10 mouse cellular contexts compared by ENCODE assay signal in the genomic region with DNA sequence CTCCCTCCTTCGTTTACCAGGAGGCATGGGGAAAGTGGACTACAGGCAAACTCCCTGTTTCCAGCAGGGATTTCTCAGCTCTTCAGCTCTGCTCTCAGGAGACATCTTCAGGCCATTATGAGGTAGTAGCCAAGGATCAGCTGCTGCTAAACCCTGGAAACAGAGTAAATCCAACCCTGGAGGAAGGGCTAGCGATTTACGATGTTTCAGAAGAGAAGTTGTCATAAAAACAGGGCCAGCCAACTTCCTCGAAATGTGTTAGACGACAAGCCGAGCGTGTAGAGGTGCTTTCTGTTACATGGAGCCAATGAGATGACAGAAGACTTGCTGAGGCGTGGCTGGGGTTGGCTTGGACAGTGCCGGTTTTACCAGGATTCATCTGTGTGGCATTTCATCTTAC. TPM values are rescaled to one million over a fixed set of nuclear protein-coding genes. Genes with fewer than 3 reads are reported as not detected.
DNase-seq lines count a peak whose midpoint lies in the region; ATAC-seq and TF ChIP-seq lines count a peak whose summit lies in the region.
"Had no signal": no experiment of that assay in that cellular context is flagged by ENCODE, and none has a peak within 500 bp of the region (broad histone marks: within the 10 kb centered on the region; RNA-seq: fewer than 3 reads in every experiment).

No protein-coding gene starts in this region.

- H3K4me1 ChIP-seq in spleen, adult 2 months (ENCODE audit: control insufficient read depth, insufficient read depth, insufficient read length), result peaks cover 12% of the 10 kb centered on the region; the same call in 1 of the 2 replicates
- H3K4me1 ChIP-seq in heart, embryonic 13.5 days, result peaks cover 22% of the 10 kb centered on the region
- H3K4me1 ChIP-seq in liver, embryonic 15.5 days (replicated peaks), result peaks cover 6% of the 10 kb centered on the region
- no peaks in the 10 kb centered on the region for H3K4me1 ChIP-seq in midbrain, embryonic 16.5 days (ENCODE audit: control insufficient read depth, insufficient read depth, low read length)

- H3K4me2 ChIP-seq in heart, embryonic 13.5 days, result peak overlapping the region; percentile 42
- peak overlapping the region; percentile 17 for H3K4me2 ChIP-seq in liver, embryonic 15.5 days
- no peak overlapping the region for H3K4me2 ChIP-seq in midbrain, embryonic 16.5 days (ENCODE audit: low read length)

- 6% methylated on average over 9 of the region's 9 CpGs for WGBS in spleen, adult 2 months
- 32% methylated on average over 9 of the region's 9 CpGs for WGBS in heart, embryonic 13.5 days
- 18% methylated on average over 9 of the region's 9 CpGs for WGBS in liver, embryonic 15.5 days (ENCODE audit: insufficient replicate concordance)
- WGBS in midbrain, embryonic 16.5 days, result 70% methylated on average over 9 of the region's 9 CpGs

- H3K9me3 ChIP-seq in heart, embryonic 13.5 days, result no peaks in the 10 kb centered on the region
- no peaks in the 10 kb centered on the region for H3K9me3 ChIP-seq in liver, embryonic 15.5 days (replicated peaks)
- no peaks in the 10 kb centered on the region for H3K9me3 ChIP-seq in midbrain, embryonic 16.5 days (replicated peaks; ENCODE audit: control insufficient read depth, low read length, poor library complexity, severe bottlenecking)
- H3K9me3 ChIP-seq: hindbrain, embryonic 10.5 days had no signal

- no peak for ATAC-seq in heart, embryonic 13.5 days (ENCODE audit: extremely low read depth, insufficient number of reproducible peaks, low FRiP score, low TSS enrichment)
- no peak for ATAC-seq in liver, embryonic 15.5 days (ENCODE audit: insufficient read depth)
- no peak for ATAC-seq in midbrain, embryonic 16.5 days

- no peak overlapping the region for H3K9ac ChIP-seq in heart, embryonic 13.5 days
- no peak overlapping the region for H3K9ac ChIP-seq in liver, embryonic 15.5 days
- no peak overlapping the region for H3K9ac ChIP-seq in midbrain, embryonic 16.5 days (ENCODE audit: low read depth, low read length)

- H3K27ac ChIP-seq in spleen, adult 2 months (ENCODE audit: insufficient read depth, low read length), result peak overlapping the region; percentile 65
- H3K27ac ChIP-seq in heart, embryonic 13.5 days (replicated peaks), result no peak overlapping the region
- no peak overlapping the region for H3K27ac ChIP-seq in liver, embryonic 15.5 days (replicated peaks)
- H3K27ac ChIP-seq in midbrain, embryonic 16.5 days (ENCODE audit: low read length), result no peak overlapping the region
- H3K27ac ChIP-seq: hindbrain, embryonic 10.5 days had no signal

- no peak for TF ChIP-seq CTCF in spleen, adult 2 months (IDR thresholded peaks at IDR 0.05; ENCODE audit: extremely low read depth, insufficient read depth, insufficient read length, insufficient replicate concordance)

- no peaks in the 10 kb centered on the region for H3K36me3 ChIP-seq in spleen, adult 2 months (ENCODE audit: control insufficient read depth, insufficient read depth, low read length)
- H3K36me3 ChIP-seq in heart, embryonic 13.5 days, result no peaks in the 10 kb centered on the region
- no peaks in the 10 kb centered on the region for H3K36me3 ChIP-seq in liver, embryonic 15.5 days (replicated peaks)
- no peaks in the 10 kb centered on the region for H3K36me3 ChIP-seq in splenic B cell, adult 2 months (ENCODE audit: control insufficient read depth, insufficient read depth, low read length, poor library complexity, severe bottlenecking)
- H3K36me3 ChIP-seq in midbrain, embryonic 16.5 days (ENCODE audit: control insufficient read depth, insufficient read depth, low read length), result no peaks in the 10 kb centered on the region
- H3K36me3 ChIP-seq: hindbrain, embryonic 10.5 days had no signal

- no peak overlapping the region for H3K4me3 ChIP-seq in spleen, adult 2 months (ENCODE audit: extremely low read depth, insufficient read depth, insufficient read length)
- no peak overlapping the region for H3K4me3 ChIP-seq in heart, embryonic 13.5 days
- H3K4me3 ChIP-seq in liver, embryonic 15.5 days (replicated peaks), result no peak overlapping the region
- no peak overlapping the region for H3K4me3 ChIP-seq in midbrain, embryonic 16.5 days (ENCODE audit: low read depth, low read length)
- H3K4me3 ChIP-seq: hindbrain, embryonic 10.5 days had no signal

- H3K27me3 ChIP-seq in spleen, adult 2 months (ENCODE audit: control insufficient read depth, insufficient read depth, low read length), result no peaks in the 10 kb centered on the region
- 0 out of 2 replicates have a peak, but pooled peaks cover 6% of the 10 kb centered on the region for H3K27me3 ChIP-seq in heart, embryonic 13.5 days (replicated peaks)
- peaks cover 8% of the 10 kb centered on the region for H3K27me3 ChIP-seq in liver, embryonic 15.5 days
- no peaks in the 10 kb centered on the region for H3K27me3 ChIP-seq in splenic B cell, adult 2 months (ENCODE audit: control insufficient read depth, insufficient read depth, low read length, poor library complexity, severe bottlenecking)
- H3K27me3 ChIP-seq in midbrain, embryonic 16.5 days (ENCODE audit: control insufficient read depth, insufficient read depth, low read depth, low read length), result no peaks in the 10 kb centered on the region

- peak; percentile 48 to 57 for DNase-seq in spleen, adult 2 months (ENCODE audit: low read depth in 1 of 2, low spot score in 2 of 2)
- no peak for DNase-seq in spleen, postnatal 14 days (ENCODE audit: low spot score in 2 of 2)
- peak; percentile 80 for DNase-seq in splenic B cell, adult 2 months (ENCODE audit: low read depth, low spot score)
- no peak for DNase-seq in gastrocnemius, postnatal 4 days (ENCODE audit: low spot score in 2 of 2)
- no peak for DNase-seq in gastrocnemius, postnatal 10 days
- DNase-seq: right cerebral cortex, postnatal 25 days had no signal

- TF ChIP-seq POLR2A in spleen, adult 2 months (IDR thresholded peaks at IDR 0.05; ENCODE audit: low read depth, low read length), result no peak

RNA-seq across cellular contexts. Expression of a gene that starts 19.7 kb away (rescaled TPM):
- 24.4 and 31.3 TPM in 2 replicates for polyA plus RNA-seq in spleen, adult 2 months (2012; rRNA removed)
- 18.3 and 18.6 TPM in 2 replicates for polyA plus RNA-seq in heart, embryonic 13.5 days (2015; fragmentation: Nextera tagmentation; extraction: Ambion mirVana)
- polyA plus RNA-seq in liver, embryonic 15.5 days (2015; fragmentation: Nextera tagmentation; extraction: Ambion mirVana), result 8.1 and 9.1 TPM in 2 replicates
- 10 to 100 TPM; 22.3 to 27.9 TPM for total RNA-seq in gastrocnemius, postnatal 4 days (2021)
- polyA plus RNA-seq in midbrain, embryonic 16.5 days (2015; fragmentation: Nextera tagmentation; extraction: Ambion mirVana), result 6.0 and 7.2 TPM in 2 replicates
- 10 to 100 TPM; 17.2 to 19.9 TPM for total RNA-seq in gastrocnemius, postnatal 10 days (2021)

Comparison
In these comparisons a context has a peak if more than half of its experiments do, and no peak if none do; other contexts are left out.
1. DNase-seq: peak in spleen, adult 2 months (2 of 2) and splenic B cell, adult 2 months (single experiment); none in spleen, postnatal 14 days (0 of 2), gastrocnemius, postnatal 4 days (0 of 2) and gastrocnemius, postnatal 10 days (single experiment).